Mouse (Mus musculus) kidney, adult 10 weeks (tissue): ENCODE data around the gene Zfp442. TPM values are rescaled to one million over a fixed set of nuclear protein-coding genes. Genes with fewer than 3 reads are reported as not detected.

Experiments
- polyA plus RNA-seq: library from polyadenylated mRNA; stranded (reverse); fragments of 350-450 nt; fragmentation: Illumina TruSeq; extraction: RNeasy Lipid Tissue Mini Kit (QIAGEN cat#74804); gene quantifications from one replicate; pipeline ENCODE4 v1.2.3, GENCODE M21; 2014; ENCODE audit warnings: low read depth, low replicate concordance

The Zfp442 gene
- 11.5 TPM for polyA plus RNA-seq

GRCm38 (mm10) chr2:150451180-150451919 is at the start of gene Zfp442:
Zfp442 (minus strand) TSS chr2:150451486.

GRCm38 (mm10) chr2:150484939-150485778 is 33.9 kb upstream of the Zfp442 start, which contains the start of gene Zfp345:
Zfp345 (minus strand) TSS chr2:150485091.

GRCm38 (mm10) chr2:150362113-150362877 is 89.0 kb downstream of the Zfp442 start, which contains the start of gene 3300002I08Rik:
3300002I08Rik (minus strand) TSS chr2:150362765.

Other genes starting within 250 kb of the Zfp442 start
- gene Zfp937, start 233.4 kb downstream of the Zfp442 start, polyA plus RNA-seq = 12.0 TPM
- 6.3 TPM for gene Gm21994, start 195.9 kb downstream of the Zfp442 start, polyA plus RNA-seq
- not detected for gene Gm14124, start 194.0 kb downstream of the Zfp442 start, polyA plus RNA-seq
- gene Gm10130, start 127.8 kb downstream of the Zfp442 start, polyA plus RNA-seq = not detected
- 4.4 TPM for gene 3300002I08Rik, start 88.7 kb downstream of the Zfp442 start, polyA plus RNA-seq
- gene Zfp345, start 33.6 kb upstream of the Zfp442 start, polyA plus RNA-seq = not detected
- gene Cst7, start 118.9 kb upstream of the Zfp442 start, polyA plus RNA-seq = not detected
- gene Apmap, start 157.1 kb upstream of the Zfp442 start, polyA plus RNA-seq = 220 TPM
- gene Acss1, start 217.0 kb upstream of the Zfp442 start, polyA plus RNA-seq = 186 TPM
- gene Vsx1, start 237.9 kb upstream of the Zfp442 start, polyA plus RNA-seq = not detected